Mouse (Mus musculus): ENCODE measurements around the gene Slxl1. TPM values are rescaled to one million over a fixed set of nuclear protein-coding genes. Genes with fewer than 3 reads are reported as not detected.
"Not testable (repeated sequence)": the region's sequence is repeated elsewhere in the genome, so short reads cannot be mapped to it uniquely, and the experiment has no call there.

Slxl1 gene
- not detected in 2 replicates for polyA plus RNA-seq (2015; fragmentation: Nextera tagmentation; extraction: Ambion mirVana)

- not testable (repeated sequence) for H3K4me3 ChIP-seq; H3K27me3 ChIP-seq; ATAC-seq (replicated peaks; ENCODE audit: insufficient number of reproducible peaks, insufficient read depth, low FRiP score, low read depth); H3K9me3 ChIP-seq (replicated peaks); H3K27ac ChIP-seq; H3K4me2 ChIP-seq; H3K4me1 ChIP-seq (replicated peaks); H3K36me3 ChIP-seq; H3K9ac ChIP-seq
- no CpG with 5 or more reads among the region's 6 CpGs for WGBS
Measured at GRCm38 (mm10) chrX:55226576-55226975, at the start of gene Slxl1. TSS of gene Slxl1 (plus strand) at chrX:55226876.
